ENCODE assay signal across 10 mouse cellular contexts in the genomic region with DNA sequence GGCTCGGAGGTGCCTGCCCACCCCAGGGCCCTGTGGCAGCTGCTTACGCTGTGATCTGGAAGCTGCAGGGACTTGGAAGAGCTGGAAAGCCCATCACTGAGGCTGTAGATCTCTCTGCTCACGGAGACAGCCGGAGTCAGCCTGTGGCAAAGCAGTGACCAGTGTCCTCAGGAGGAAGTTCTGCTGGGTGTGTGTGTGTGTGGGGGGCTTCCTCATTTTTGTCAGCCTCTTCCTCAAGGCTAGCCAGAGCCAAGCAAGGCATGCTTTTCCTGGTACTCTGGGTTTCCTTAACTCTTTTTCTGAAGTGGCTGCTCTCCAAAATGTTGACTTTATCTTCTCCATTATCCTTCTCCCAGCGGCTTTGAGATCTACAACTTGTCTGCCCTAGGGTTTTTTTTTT. TPM values are rescaled to one million over a fixed set of nuclear protein-coding genes. Genes with fewer than 3 reads are reported as not detected.
A peak's percentile ranks its signal among the peaks of the same experiment; 100 is the strongest.
DNase-seq lines count a peak whose midpoint lies in the region; ATAC-seq lines count a peak whose summit lies in the region.
"Had no signal": no experiment of that assay in that cellular context is flagged by ENCODE, and none has a peak within 500 bp of the region (broad histone marks: within the 10 kb centered on the region; RNA-seq: fewer than 3 reads in every experiment).

No protein-coding gene starts in this region.

- DNase-seq in kidney, postnatal 36 days = peak; percentile 43 to 45
- no peak for DNase-seq in kidney, adult 18-20 months
- DNase-seq in heart, postnatal 10 days = peak; percentile 47 to 50
- no peak for DNase-seq in cerebellum, postnatal 25 days
- no peak for DNase-seq in limb, embryonic 10.5 days (ENCODE audit: low spot score)
- DNase-seq: cerebellum, adult 9-10 months; thymus, postnatal 14 days had no signal

- H3K9me3 ChIP-seq in limb, embryonic 10.5 days (replicated peaks) = no peaks in the 10 kb centered on the region
- H3K9me3 ChIP-seq: neural tube, embryonic 13.5 days had no signal

- no peaks in the 10 kb centered on the region for H3K27me3 ChIP-seq in limb, embryonic 10.5 days (ENCODE audit: low read depth, poor library complexity, severe bottlenecking)
- H3K27me3 ChIP-seq: neural tube, embryonic 13.5 days had no signal

- no peaks in the 10 kb centered on the region for H3K36me3 ChIP-seq in limb, embryonic 10.5 days
- H3K36me3 ChIP-seq: neural tube, embryonic 13.5 days had no signal

- ATAC-seq in common myeloid progenitor, adult 5-6 weeks (replicated peaks; ENCODE audit: low read depth, poor library complexity, severe bottlenecking) = peak; percentile 82
- ATAC-seq in megakaryocyte progenitor cell, adult 5-6 weeks (replicated peaks; ENCODE audit: poor library complexity) = peak; percentile 92

- peaks cover 3% of the 10 kb centered on the region; the same call in 1 of the 2 replicates for H3K4me1 ChIP-seq in limb, embryonic 10.5 days

- 80% methylated on average over 5 of the region's 5 CpGs for WGBS in limb, embryonic 10.5 days

- intact Hi-C loops in heart, postnatal 10 days (cut with DNase I) = no loop called here

- no peak overlapping the region for H3K27ac ChIP-seq in limb, embryonic 10.5 days
- H3K27ac ChIP-seq: neural tube, embryonic 13.5 days had no signal

- no peak overlapping the region for H3K4me3 ChIP-seq in limb, embryonic 10.5 days
- H3K4me3 ChIP-seq: neural tube, embryonic 13.5 days had no signal

RNA-seq across cellular contexts. Expression of gene Vps37b, which starts 27.6 kb away (rescaled TPM):
- 21.4 and 21.9 TPM in 2 replicates for total RNA-seq in common myeloid progenitor, adult 5-6 weeks (2017)
- total RNA-seq in heart, postnatal 10 days (2021) = 10 to 100 TPM; 38.0 to 46.7 TPM
- 11.4 and 14.8 TPM in 2 replicates for total RNA-seq in megakaryocyte progenitor cell, adult 5-6 weeks (2015)
- 15.2 and 15.6 TPM in 2 replicates for total RNA-seq in megakaryocyte progenitor cell, adult 5-6 weeks (2017)
- polyA plus RNA-seq in limb, embryonic 10.5 days (2016; fragmentation: Nextera tagmentation; extraction: Ambion mirVana) = 40.5 and 42.6 TPM in 2 replicates

RNA-seq across cellular contexts. Expression of gene Abcb9, which starts 35.9 kb away (rescaled TPM):
- 0.87 and 2.9 TPM in 2 replicates for total RNA-seq in common myeloid progenitor, adult 5-6 weeks (2017)
- total RNA-seq in heart, postnatal 10 days (2021) = 1 to 10 TPM; 6.5 to 6.7 TPM
- total RNA-seq in megakaryocyte progenitor cell, adult 5-6 weeks (2015) = 0.35 and 0.54 TPM in 2 replicates
- total RNA-seq in megakaryocyte progenitor cell, adult 5-6 weeks (2017) = 0.25 and 0.61 TPM in 2 replicates
- polyA plus RNA-seq in limb, embryonic 10.5 days (2016; fragmentation: Nextera tagmentation; extraction: Ambion mirVana) = 0.13 and 0.55 TPM in 2 replicates

RNA-seq across cellular contexts. Expression of gene Ogfod2, which starts 52.4 kb away (rescaled TPM):
- total RNA-seq in common myeloid progenitor, adult 5-6 weeks (2017) = 8.5 and 10.6 TPM in 2 replicates
- 10 to 100 TPM; 11.9 to 14.2 TPM for total RNA-seq in heart, postnatal 10 days (2021)
- 2.9 and 3.7 TPM in 2 replicates for total RNA-seq in megakaryocyte progenitor cell, adult 5-6 weeks (2015)
- total RNA-seq in megakaryocyte progenitor cell, adult 5-6 weeks (2017) = 11.9 and 13.3 TPM in 2 replicates
- polyA plus RNA-seq in limb, embryonic 10.5 days (2016; fragmentation: Nextera tagmentation; extraction: Ambion mirVana) = 13.2 and 16.2 TPM in 2 replicates

RNA-seq across cellular contexts. Expression of gene Arl6ip4, which starts 56.2 kb away (rescaled TPM):
- 93.4 and 116 TPM in 2 replicates for total RNA-seq in common myeloid progenitor, adult 5-6 weeks (2017)
- 10 to 100 TPM; 47.9 to 52.7 TPM for total RNA-seq in heart, postnatal 10 days (2021)
- 70.6 and 80.7 TPM in 2 replicates for total RNA-seq in megakaryocyte progenitor cell, adult 5-6 weeks (2015)
- total RNA-seq in megakaryocyte progenitor cell, adult 5-6 weeks (2017) = 114 and 139 TPM in 2 replicates
- polyA plus RNA-seq in limb, embryonic 10.5 days (2016; fragmentation: Nextera tagmentation; extraction: Ambion mirVana) = 139 and 150 TPM in 2 replicates

Comparison
In these comparisons a context has a peak if more than half of its experiments do, and no peak if none do; other contexts are left out.
1. DNase-seq: peak in kidney, postnatal 36 days (2 of 2) and heart, postnatal 10 days (2 of 2); none in kidney, adult 18-20 months (single experiment), cerebellum, postnatal 25 days (0 of 2) and limb, embryonic 10.5 days (single experiment).